Mouse (Mus musculus): ENCODE results near the gene Alkbh2.

GRCm38 (mm10) chr5:114172936-114173335 lies 44.9 kb upstream of the Alkbh2 start:
- TF ChIP-seq CTCF (conservative IDR thresholded peaks at IDR 0.05; ENCODE audit: insufficient read depth, insufficient read length, low read depth, low read length) (no peak), POLR2A (IDR thresholded peaks at IDR 0.05; ENCODE audit: low read depth, low read length) (no peak)
